In the genomic region with DNA sequence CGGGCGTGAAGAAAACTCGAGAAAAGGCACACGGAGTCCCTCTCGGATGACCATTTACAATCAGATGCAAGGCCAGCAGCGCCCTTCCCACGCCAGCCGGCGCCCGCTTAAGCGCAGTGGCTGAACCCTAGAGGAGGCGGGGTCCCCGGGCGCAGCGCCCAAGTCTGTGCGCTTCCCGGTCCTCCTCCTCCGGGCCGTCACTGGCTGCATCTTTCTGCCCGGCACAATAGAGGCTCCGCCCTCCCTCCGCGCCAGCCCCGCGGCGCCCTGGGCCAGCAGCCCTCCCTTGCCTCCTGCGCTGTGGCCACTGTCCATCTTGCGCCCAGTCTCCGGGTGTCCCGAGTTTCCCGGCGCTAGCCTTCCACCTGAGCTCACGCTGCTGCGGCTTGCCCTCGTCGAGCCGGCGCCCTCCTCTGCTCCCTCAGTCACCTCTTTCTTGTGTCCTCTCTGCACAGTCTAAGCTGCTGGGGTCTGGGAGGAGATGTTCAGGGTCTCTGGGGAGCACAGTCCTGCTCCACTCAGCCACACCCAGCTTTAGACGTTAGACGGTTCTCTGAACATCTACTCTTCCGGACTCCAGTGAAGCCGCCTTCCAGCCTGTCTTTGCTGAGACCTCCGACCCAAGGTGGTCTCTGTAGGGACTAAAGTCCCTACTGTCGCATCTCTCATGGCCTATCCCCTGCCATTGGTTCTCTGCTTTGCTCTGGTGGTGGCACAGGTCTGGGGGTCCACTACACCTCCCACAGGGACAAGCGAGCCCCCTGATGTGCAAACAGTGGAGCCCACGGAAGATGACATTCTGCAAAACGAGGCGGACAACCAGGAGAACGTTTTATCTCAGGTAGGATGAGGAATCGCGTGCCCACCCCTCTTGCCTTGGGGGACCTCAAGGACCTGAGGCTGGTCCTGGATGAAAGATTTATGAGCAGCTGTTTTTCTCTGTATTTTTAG, we compare ENCODE assay signal across 7 mouse cellular contexts. TPM values are rescaled to one million over a fixed set of nuclear protein-coding genes. Genes with fewer than 3 reads are reported as not detected.
DNase-seq lines count a peak whose midpoint lies in the region; ATAC-seq and TF ChIP-seq lines count a peak whose summit lies in the region.

TSS of gene Olfml2b (plus strand) at position 278 of the 951 bp plus-strand sequence.

- peak; percentile 91 for ATAC-seq in embryonic facial prominence, embryonic 13.5 days (ENCODE audit: insufficient number of reproducible peaks, insufficient read depth, low FRiP score, low TSS enrichment, low read depth)
- ATAC-seq in limb, embryonic 12.5 days (ENCODE audit: insufficient number of reproducible peaks, insufficient read depth, low FRiP score, low TSS enrichment, low read depth) = peak; percentile 87
- ATAC-seq in midbrain, embryonic 13.5 days = peak; percentile 98

- TF ChIP-seq POLR2A in heart, adult 2 months (IDR thresholded peaks at IDR 0.05; ENCODE audit: insufficient read depth, low read depth, low read length) = peak; percentile 44; the same call in 1 of the 2 replicates
- TF ChIP-seq POLR2A in spleen, adult 2 months (IDR thresholded peaks at IDR 0.05; ENCODE audit: low read depth, low read length) = no peak

- intact Hi-C loops in heart, adult 2 months (cut with DNase I) = no loop called here

- H3K79me2 ChIP-seq in heart, adult 2 months (replicated peaks; ENCODE audit: control insufficient read depth, insufficient read depth, low read length) = no peaks in the 10 kb centered on the region

- TF ChIP-seq EP300 in heart, adult 2 months (IDR thresholded peaks at IDR 0.05; ENCODE audit: insufficient read depth, low read depth, low read length) = no peak

- peak within 1 kb of the TSS; percentile 74 for H3K9ac ChIP-seq in embryonic facial prominence, embryonic 13.5 days
- peak within 1 kb of the TSS; percentile 59 for H3K9ac ChIP-seq in heart, adult 2 months (ENCODE audit: low read depth, low read length)
- peak within 1 kb of the TSS; percentile 73 for H3K9ac ChIP-seq in limb, embryonic 12.5 days (replicated peaks)
- H3K9ac ChIP-seq in midbrain, embryonic 13.5 days (replicated peaks) = peak within 1 kb of the TSS; percentile 69

- no peak for TF ChIP-seq CTCF in heart, adult 2 months (IDR thresholded peaks at IDR 0.05)
- TF ChIP-seq CTCF in spleen, adult 2 months (IDR thresholded peaks at IDR 0.05; ENCODE audit: extremely low read depth, insufficient read depth, insufficient read length, insufficient replicate concordance) = no peak

- H3K4me2 ChIP-seq in embryonic facial prominence, embryonic 13.5 days = peak within 1 kb of the TSS; percentile 83
- peak within 1 kb of the TSS; percentile 79 for H3K4me2 ChIP-seq in limb, embryonic 12.5 days
- peak within 1 kb of the TSS; percentile 81 for H3K4me2 ChIP-seq in midbrain, embryonic 13.5 days (replicated peaks)

- DNase-seq in adrenal gland, postnatal 4 days (ENCODE audit: low spot score in 2 of 2) = peak; percentile 70
- peak; percentile 88 to 91 for DNase-seq in heart, adult 2 months
- DNase-seq in kidney, adult 8-10 months = peak; percentile 70 to 75
- DNase-seq in spleen, adult 2 months (ENCODE audit: low read depth in 1 of 2, low spot score in 2 of 2) = peak in 1 of 2 experiments; percentile 43

- H3K4me1 ChIP-seq in embryonic facial prominence, embryonic 13.5 days = peaks cover 28% of the 10 kb centered on the region
- H3K4me1 ChIP-seq in heart, adult 2 months (ENCODE audit: control insufficient read depth, insufficient read depth, low read length) = peaks cover 3% of the 10 kb centered on the region
- H3K4me1 ChIP-seq in limb, embryonic 12.5 days (replicated peaks) = peaks cover 30% of the 10 kb centered on the region
- H3K4me1 ChIP-seq in midbrain, embryonic 13.5 days (replicated peaks) = peaks cover 18% of the 10 kb centered on the region
- peaks cover 3% of the 10 kb centered on the region; the same call in 1 of the 2 replicates for H3K4me1 ChIP-seq in spleen, adult 2 months (ENCODE audit: control insufficient read depth, insufficient read depth, insufficient read length)

- H3K27me3 ChIP-seq in embryonic facial prominence, embryonic 13.5 days = no peaks in the 10 kb centered on the region
- H3K27me3 ChIP-seq in heart, adult 2 months (ENCODE audit: control insufficient read depth, insufficient read depth, low read length) = no peaks in the 10 kb centered on the region
- H3K27me3 ChIP-seq in limb, embryonic 12.5 days = peaks cover 6% of the 10 kb centered on the region
- H3K27me3 ChIP-seq in midbrain, embryonic 13.5 days = 0 out of 2 replicates have a peak, but pooled peaks cover 6% of the 10 kb centered on the region
- H3K27me3 ChIP-seq in spleen, adult 2 months (ENCODE audit: control insufficient read depth, insufficient read depth, low read length) = 0 out of 2 replicates have a peak, but pooled peaks cover 2% of the 10 kb centered on the region

- H3K36me3 ChIP-seq in embryonic facial prominence, embryonic 13.5 days = no peaks in the 10 kb centered on the region
- H3K36me3 ChIP-seq in heart, adult 2 months (ENCODE audit: control insufficient read depth, insufficient read depth, low read length) = no peaks in the 10 kb centered on the region
- H3K36me3 ChIP-seq in limb, embryonic 12.5 days = peaks cover 7% of the 10 kb centered on the region; the same call in 1 of the 2 replicates
- H3K36me3 ChIP-seq in midbrain, embryonic 13.5 days = peaks cover 2% of the 10 kb centered on the region; the same call in 1 of the 2 replicates
- no peaks in the 10 kb centered on the region for H3K36me3 ChIP-seq in spleen, adult 2 months (ENCODE audit: control insufficient read depth, insufficient read depth, low read length)

- H3K27ac ChIP-seq in embryonic facial prominence, embryonic 13.5 days = no peak within 1 kb of the TSS; the same call in 1 of the 2 replicates
- peak within 1 kb of the TSS; percentile 40 for H3K27ac ChIP-seq in heart, adult 2 months
- peak within 1 kb of the TSS; percentile 35 for H3K27ac ChIP-seq in limb, embryonic 12.5 days
- no peak within 1 kb of the TSS for H3K27ac ChIP-seq in midbrain, embryonic 13.5 days
- no peak within 1 kb of the TSS for H3K27ac ChIP-seq in spleen, adult 2 months (ENCODE audit: insufficient read depth, low read length)

- 14% methylated on average over 51 of the region's 51 CpGs for WGBS in embryonic facial prominence, embryonic 13.5 days
- WGBS in heart, adult 2 months = 11% methylated on average over 50 of the region's 51 CpGs
- 15% methylated on average over 51 of the region's 51 CpGs for WGBS in limb, embryonic 12.5 days
- WGBS in midbrain, embryonic 13.5 days = 13% methylated on average over 51 of the region's 51 CpGs
- 16% methylated on average over 51 of the region's 51 CpGs for WGBS in spleen, adult 2 months

- H3K9me3 ChIP-seq in embryonic facial prominence, embryonic 13.5 days = no peaks in the 10 kb centered on the region
- no peaks in the 10 kb centered on the region for H3K9me3 ChIP-seq in limb, embryonic 12.5 days
- H3K9me3 ChIP-seq in midbrain, embryonic 13.5 days = no peaks in the 10 kb centered on the region

- peak within 1 kb of the TSS; percentile 61 for H3K4me3 ChIP-seq in embryonic facial prominence, embryonic 13.5 days
- H3K4me3 ChIP-seq in heart, adult 2 months = peak within 1 kb of the TSS; percentile 42
- peak within 1 kb of the TSS; percentile 58 for H3K4me3 ChIP-seq in limb, embryonic 12.5 days (replicated peaks)
- peak within 1 kb of the TSS; percentile 55 for H3K4me3 ChIP-seq in midbrain, embryonic 13.5 days (replicated peaks)
- peak within 1 kb of the TSS; percentile 48 for H3K4me3 ChIP-seq in spleen, adult 2 months (ENCODE audit: extremely low read depth, insufficient read depth, insufficient read length)

RNA-seq across cellular contexts. Expression of gene Olfml2b, which starts in this region (rescaled TPM):
- 10 to 100 TPM; 22.9 to 28.6 TPM for total RNA-seq in adrenal gland, postnatal 4 days (2021)
- 12.2 and 13.0 TPM in 2 replicates for polyA plus RNA-seq in embryonic facial prominence, embryonic 13.5 days (2015; fragmentation: Nextera tagmentation; extraction: Ambion mirVana)
- total RNA-seq in heart, adult 2 months (2021) = 10 to 100 TPM; 11.1 to 18.0 TPM
- 15.4 and 34.0 TPM in 2 replicates for polyA plus RNA-seq in heart, adult 2 months (2012; rRNA removed)
- 25.3 and 29.2 TPM in 2 replicates for polyA plus RNA-seq in limb, embryonic 12.5 days (2016; fragmentation: Nextera tagmentation; extraction: Ambion mirVana)
- polyA plus RNA-seq in midbrain, embryonic 13.5 days (2015; fragmentation: Nextera tagmentation; extraction: Ambion mirVana) = 3.8 and 4.3 TPM in 2 replicates
- polyA plus RNA-seq in spleen, adult 2 months (2012; rRNA removed) = 4.0 and 6.5 TPM in 2 replicates

Comparison
In these comparisons a context has a peak if more than half of its experiments do, and no peak if none do; other contexts are left out.
1. H3K27ac ChIP-seq: peak in heart, adult 2 months (single experiment) and limb, embryonic 12.5 days (single experiment); none in embryonic facial prominence, embryonic 13.5 days (single experiment), midbrain, embryonic 13.5 days (single experiment) and spleen, adult 2 months (single experiment).
2. Peak in every context shown above with its lines, with median percentiles within 50 percentile points of each other: ATAC-seq, H3K4me2 ChIP-seq, H3K4me3 ChIP-seq and H3K9ac ChIP-seq.